ENCODE assay signal across 12 mouse cellular contexts in genomic region chr13:59266854-59267253, GRCm38 (mm10).
"Had no signal": no experiment of that assay in that cellular context is flagged by ENCODE, and none has a peak within 500 bp of the region (broad histone marks: within the 10 kb centered on the region; RNA-seq: fewer than 3 reads in every experiment).

No protein-coding gene starts in this region.

- DNase-seq: retina, postnatal 1 day; right cerebral cortex, adult 18-20 months; right cerebral cortex, postnatal 14 days; right cerebral cortex, postnatal 25 days; right cerebral cortex, postnatal 4 days; spleen, adult 18-20 months; thymus, adult 18-20 months; thymus, adult 2 months; thymus, postnatal 14 days; thymus, postnatal 25 days; thymus, postnatal 36 days; thymus, postnatal 4 days had no signal
